Mouse (Mus musculus): Measurements from ENCODE around the gene Klk10.

GRCm38 (mm10) chr7:43789295-43789694 lies 8.5 kb downstream of the Klk10 start:
- TF ChIP-seq CTCF (IDR thresholded peaks at IDR 0.05; ENCODE audit: control insufficient read depth, insufficient read depth, low read length) (no peak), POLR2A (IDR thresholded peaks at IDR 0.05; ENCODE audit: borderline replicate concordance, control insufficient read depth, low read depth, low read length) (no peak)
